Mouse (Mus musculus): Measurements from ENCODE around the gene Tmigd3. TPM values are rescaled to one million over a fixed set of nuclear protein-coding genes. Genes with fewer than 3 reads are reported as not detected.

Gene Tmigd3
- total and polyA plus RNA-seq, 3 experiments, result 0.25 TPM; not detected in 2

- Histone ChIP-seq H3K4me2 (ENCODE audit: insufficient read depth, low read depth, poor library complexity, severe bottlenecking) (no peak overlapping the region), H3K9me3 (replicated peaks; ENCODE audit: low read length) (no peaks in the 10 kb centered on the region), H3K36me3 (replicated peaks in 1 of 2; ENCODE audit: control insufficient read depth in 1 of 2, insufficient read depth in 1 of 2, low read length in 1 of 2) (no peaks in the 10 kb centered on the region), H3K79me2 (replicated peaks; ENCODE audit: control insufficient read depth, extremely low read depth, insufficient read depth, poor library complexity, severe bottlenecking) (no peaks in the 10 kb centered on the region), H3K27ac (ENCODE audit: insufficient read depth, low read depth) (no peak overlapping the region), H3K9ac (ENCODE audit: insufficient read depth, low read depth) (no peak overlapping the region), H3K4me3 (replicated peaks in 1 of 3; ENCODE audit: low read depth in 2 of 3, low read length in 2 of 3, poor library complexity in 1 of 3) (no peak overlapping the region), H3K27me3 (replicated peaks) (no peaks in the 10 kb centered on the region), H3K4me1 (ENCODE audit: control insufficient read depth in 1 of 2, insufficient read depth in 2 of 2) (peaks cover 3 to 4% of the 10 kb centered on the region in 2 experiments; a peak in 1 of 4 replicates)
- in situ Hi-C loops (cut with MboI; ENCODE audit: low pct_ligation_motif_present, low pct_unique_long_range_greater_than_20kb, low sequenced_read_pairs), result no loop called here
- peak; percentile 57 for TF ChIP-seq ELF1 (IDR thresholded peaks at IDR 0.05; ENCODE audit: low read depth, low read length)
- TF ChIP-seq ETS1 (conservative IDR thresholded peaks at IDR 0.05; ENCODE audit: low read depth, low read length), result no peak
- TF ChIP-seq PAX5 (IDR thresholded peaks at IDR 0.05; ENCODE audit: low read length), result no peak
- TF ChIP-seq GABPA (IDR thresholded peaks at IDR 0.05; ENCODE audit: insufficient replicate concordance, low read depth, low read length), result no peak
- no peak for TF ChIP-seq ZMIZ1 (IDR thresholded peaks at IDR 0.05; ENCODE audit: low read depth, low read length)
- TF ChIP-seq SMC3 (IDR thresholded peaks at IDR 0.05; ENCODE audit: low read depth, low read length), result no peak
- TF ChIP-seq EP300 (IDR thresholded peaks at IDR 0.05; ENCODE audit: low read length), result peak; percentile 35; the same call in 1 of the 2 replicates
- TF ChIP-seq TCF12 (IDR thresholded peaks at IDR 0.05; ENCODE audit: low read depth, low read length), result 0 out of 2 replicates have a peak, but pooled peaks have one; percentile 16
- TF ChIP-seq ZC3H11A (IDR thresholded peaks at IDR 0.05; ENCODE audit: low read depth, low read length), result no peak
- TF ChIP-seq NELFE (IDR thresholded peaks at IDR 0.05; ENCODE audit: low read depth, low read length), result no peak
- TF ChIP-seq MAFK (IDR thresholded peaks at IDR 0.05; ENCODE audit: insufficient replicate concordance, low read length), result no peak
- TF ChIP-seq MYC (IDR thresholded peaks at IDR 0.05; ENCODE audit: low read depth, low read length), result no peak
- TF ChIP-seq MAZ (IDR thresholded peaks at IDR 0.05; ENCODE audit: low read depth, low read length), result no peak
- 0 out of 2 replicates have a peak, but pooled peaks have one; percentile 49 for TF ChIP-seq IRF4 (IDR thresholded peaks at IDR 0.05; ENCODE audit: low read depth, low read length)
- no peak for TF ChIP-seq CHD2 (IDR thresholded peaks at IDR 0.05; ENCODE audit: low read length)
- no peak for TF ChIP-seq RCOR1 (conservative IDR thresholded peaks at IDR 0.05; ENCODE audit: low read depth, low read length)
- TF ChIP-seq HCFC1 (IDR thresholded peaks at IDR 0.05; ENCODE audit: low read depth, low read length), result no peak
- TF ChIP-seq JUN (IDR thresholded peaks at IDR 0.05; ENCODE audit: insufficient read depth, low read depth, low read length), result no peak
- no peak for TF ChIP-seq ZNF384 (IDR thresholded peaks at IDR 0.05; ENCODE audit: low read depth, low read length)
- TF ChIP-seq USF1 (IDR thresholded peaks at IDR 0.05; ENCODE audit: low read depth, low read length), result no peak
- TF ChIP-seq SIN3A (IDR thresholded peaks at IDR 0.05; ENCODE audit: low read length), result no peak
- no peak for TF ChIP-seq ZKSCAN1 (IDR thresholded peaks at IDR 0.05; ENCODE audit: borderline replicate concordance, low read depth, low read length)
- no peak for TF ChIP-seq MEF2A (IDR thresholded peaks at IDR 0.05; ENCODE audit: borderline replicate concordance, low read depth, low read length)
- no peak for TF ChIP-seq UBTF (IDR thresholded peaks at IDR 0.05; ENCODE audit: low read depth, low read length)
- no peak for TF ChIP-seq RAD21 (IDR thresholded peaks at IDR 0.05; ENCODE audit: low read depth, low read length)
- DNase-seq (ENCODE audit: extremely low read depth), result no peak
- dilution Hi-C loops (cut with MboI; ENCODE audit: extremely low pct_ligation_motif_present, extremely low pct_unique_long_range_greater_than_20kb, low sequenced_read_pairs), result no loop called here
Measured at GRCm38 (mm10) chr3:105839836-105840235, 30.9 kb upstream of the Tmigd3 start.

Measured in CH12.LX (cell line).